Mouse (Mus musculus) embryonic fibroblast, embryonic 13.5 days (primary cell): Measurements from ENCODE around the gene A430005L14Rik.

ENCODE experiments used
- CTCF ChIP-seq: IDR thresholded peaks from 2 replicates; pipeline ENCODE4 v1.5.1; 2011; ENCODE audit warnings: mild to moderate bottlenecking, control low read depth, low read length, moderate library complexity, borderline replicate concordance; ENCODE audit not compliant: insufficient read depth
- POLR2A ChIP-seq: IDR thresholded peaks from 2 replicates; pipeline ENCODE4 v1.6.1; 2011; ENCODE audit warnings: low read depth, mild to moderate bottlenecking, control low read depth, low read length, moderate library complexity

GRCm38 (mm10) chr4:153955651-153956050 is 1.4 kb upstream of the A430005L14Rik start:
- TF ChIP-seq POLR2A, result no peak
- TF ChIP-seq CTCF, result no peak
